Mouse (Mus musculus): ENCODE measurements at regions not wholly inside any gene's neighbourhood (a gene's known extent, or its start where the extent isn't known, plus 50 kb on each side); places are given as distances from the start of the nearest gene placed in this dataset.

DNA sequence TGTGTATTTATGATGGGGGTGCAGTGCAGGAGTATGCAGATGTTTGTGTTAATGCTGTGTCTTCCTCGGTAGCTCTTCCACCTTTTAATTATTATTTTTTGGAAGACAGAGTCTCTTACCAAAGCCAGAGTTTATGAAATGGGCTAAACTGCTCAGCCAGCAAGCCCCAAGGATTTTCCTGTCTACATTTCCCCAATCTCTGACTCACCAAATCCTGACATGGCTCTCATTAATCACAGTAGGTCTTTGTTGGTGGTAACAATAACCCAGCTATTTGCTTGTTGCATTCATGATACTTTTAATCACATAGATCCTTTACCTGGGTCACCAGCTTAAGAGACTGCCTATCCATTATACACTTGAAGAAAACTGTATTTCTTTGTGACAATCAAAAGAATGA, 427.8 kb upstream of the Rgma start:
- 83% methylated on average over 1 of the region's 1 CpGs for WGBS

GRCm38 (mm10) chr7:72948026-72948425, 427.3 kb upstream of the Rgma start:
- no peak overlapping the region for H3K9ac ChIP-seq (ENCODE audit: low read length)
- 48% methylated on average over 5 of the region's 5 CpGs for WGBS
- H3K4me2 ChIP-seq (ENCODE audit: low read length) = no peak overlapping the region
- H3K4me1 ChIP-seq (ENCODE audit: control insufficient read depth in 2 of 2, insufficient read depth in 2 of 2, low read length in 2 of 2) = no peaks in the 10 kb centered on the region
- no peak overlapping the region for H3K4me3 ChIP-seq (ENCODE audit: control insufficient read depth in 1 of 2, insufficient read depth in 1 of 2, low read depth in 1 of 2, low read length in 2 of 2)
- H3K27me3 ChIP-seq (ENCODE audit: control insufficient read depth, insufficient read depth, low read length) = no peaks in the 10 kb centered on the region
- no peak for ATAC-seq (ENCODE audit: insufficient number of reproducible peaks, insufficient read depth, low FRiP score, low read depth)
- H3K27ac ChIP-seq (replicated peaks in 1 of 2; ENCODE audit: control insufficient read depth in 1 of 2, insufficient read depth in 1 of 2, low read depth in 2 of 2, low read length in 2 of 2) = no peak overlapping the region
- H3K9me3 ChIP-seq (ENCODE audit: control insufficient read depth, low read length) = no peaks in the 10 kb centered on the region
- H3K36me3 ChIP-seq (ENCODE audit: control insufficient read depth, insufficient read depth, low read length) = no peaks in the 10 kb centered on the region

More for the DNA sequence above, 427.8 kb upstream of the Rgma start:
- no peaks in the 10 kb centered on the region for H3K36me3 ChIP-seq (ENCODE audit: control insufficient read depth, insufficient read depth, low read length)
- no peak overlapping the region for H3K9ac ChIP-seq (ENCODE audit: low read length)
- no peaks in the 10 kb centered on the region for H3K4me1 ChIP-seq (ENCODE audit: control insufficient read depth in 2 of 2, insufficient read depth in 2 of 2, low read length in 2 of 2)
- no peak for ATAC-seq (ENCODE audit: insufficient number of reproducible peaks, insufficient read depth, low FRiP score, low read depth)
- no peak overlapping the region for H3K4me2 ChIP-seq (ENCODE audit: low read length)
- no peak overlapping the region for H3K4me3 ChIP-seq (ENCODE audit: control insufficient read depth in 1 of 2, insufficient read depth in 1 of 2, low read depth in 1 of 2, low read length in 2 of 2)
- no peaks in the 10 kb centered on the region for H3K9me3 ChIP-seq (ENCODE audit: control insufficient read depth, low read length)
- no peak overlapping the region for H3K27ac ChIP-seq (replicated peaks in 1 of 2; ENCODE audit: control insufficient read depth in 1 of 2, insufficient read depth in 1 of 2, low read depth in 2 of 2, low read length in 2 of 2)
- no peaks in the 10 kb centered on the region for H3K27me3 ChIP-seq (ENCODE audit: control insufficient read depth, insufficient read depth, low read length)

GRCm38 (mm10) chr7:72948666-72949065, 426.6 kb upstream of the Rgma start:
- 42% methylated on average over 3 of the region's 3 CpGs for WGBS
- Histone ChIP-seq H3K4me1 (ENCODE audit: control insufficient read depth in 2 of 2, insufficient read depth in 2 of 2, low read length in 2 of 2) (no peaks in the 10 kb centered on the region), H3K36me3 (ENCODE audit: control insufficient read depth, insufficient read depth, low read length) (no peaks in the 10 kb centered on the region), H3K4me3 (ENCODE audit: control insufficient read depth in 1 of 2, insufficient read depth in 1 of 2, low read depth in 1 of 2, low read length in 2 of 2) (no peak overlapping the region), H3K27ac (replicated peaks in 1 of 2; ENCODE audit: control insufficient read depth in 1 of 2, insufficient read depth in 1 of 2, low read depth in 2 of 2, low read length in 2 of 2) (no peak overlapping the region), H3K27me3 (ENCODE audit: control insufficient read depth, insufficient read depth, low read length) (no peaks in the 10 kb centered on the region), H3K4me2 (ENCODE audit: low read length) (no peak overlapping the region), H3K9ac (ENCODE audit: low read length) (no peak overlapping the region), H3K9me3 (ENCODE audit: control insufficient read depth, low read length) (no peaks in the 10 kb centered on the region)
- no peak for ATAC-seq (ENCODE audit: insufficient number of reproducible peaks, insufficient read depth, low FRiP score, low read depth)

DNA sequence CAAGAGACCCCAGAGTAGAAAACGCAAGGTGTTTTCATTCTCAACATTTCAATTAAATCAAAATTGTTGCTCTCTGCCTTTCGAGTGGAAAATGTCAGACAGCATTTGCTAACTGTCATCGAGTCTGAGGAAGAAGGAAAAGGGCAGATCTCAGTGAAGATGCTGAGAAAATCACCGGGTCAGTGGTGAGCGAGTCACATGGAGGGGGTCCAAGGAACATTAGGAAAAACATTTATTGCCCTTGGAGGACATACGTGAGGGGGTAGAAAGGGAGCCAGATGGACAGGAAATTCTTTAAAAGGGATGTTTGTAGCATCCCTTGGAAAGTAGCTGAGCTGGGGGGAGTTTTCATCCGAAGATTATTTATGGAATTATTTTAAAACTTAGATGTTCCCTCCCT, 425.4 kb upstream of the Rgma start:
- WGBS = 53% methylated on average over 7 of the region's 7 CpGs

GRCm38 (mm10) chr7:72957674-72958073, 417.6 kb upstream of the Rgma start:
- no peaks in the 10 kb centered on the region for H3K27me3 ChIP-seq (ENCODE audit: control insufficient read depth, insufficient read depth, low read length)
- 73% methylated on average over 4 of the region's 4 CpGs for WGBS
- no peak for ATAC-seq (ENCODE audit: insufficient number of reproducible peaks, insufficient read depth, low FRiP score, low read depth)
- no peaks in the 10 kb centered on the region for H3K9me3 ChIP-seq (ENCODE audit: control insufficient read depth, low read length)
- H3K27ac ChIP-seq (replicated peaks in 1 of 2; ENCODE audit: control insufficient read depth in 1 of 2, insufficient read depth in 1 of 2, low read depth in 2 of 2, low read length in 2 of 2) = no peak overlapping the region
- no peak overlapping the region for H3K9ac ChIP-seq (ENCODE audit: low read length)
- no peak overlapping the region for H3K4me2 ChIP-seq (ENCODE audit: low read length)
- no peak overlapping the region for H3K4me3 ChIP-seq (ENCODE audit: control insufficient read depth in 1 of 2, insufficient read depth in 1 of 2, low read depth in 1 of 2, low read length in 2 of 2)
- no peaks in the 10 kb centered on the region for H3K4me1 ChIP-seq (ENCODE audit: control insufficient read depth in 2 of 2, insufficient read depth in 2 of 2, low read length in 2 of 2)
- no peaks in the 10 kb centered on the region for H3K36me3 ChIP-seq (ENCODE audit: control insufficient read depth, insufficient read depth, low read length)

More for the DNA sequence above, 425.4 kb upstream of the Rgma start:
- Histone ChIP-seq H3K27ac (replicated peaks in 1 of 2; ENCODE audit: control insufficient read depth in 1 of 2, insufficient read depth in 1 of 2, low read depth in 2 of 2, low read length in 2 of 2) (no peak overlapping the region), H3K4me2 (ENCODE audit: low read length) (no peak overlapping the region), H3K36me3 (ENCODE audit: control insufficient read depth, insufficient read depth, low read length) (no peaks in the 10 kb centered on the region), H3K4me1 (ENCODE audit: control insufficient read depth in 2 of 2, insufficient read depth in 2 of 2, low read length in 2 of 2) (no peaks in the 10 kb centered on the region), H3K9ac (ENCODE audit: low read length) (no peak overlapping the region), H3K9me3 (ENCODE audit: control insufficient read depth, low read length) (no peaks in the 10 kb centered on the region), H3K27me3 (ENCODE audit: control insufficient read depth, insufficient read depth, low read length) (no peaks in the 10 kb centered on the region), H3K4me3 (ENCODE audit: control insufficient read depth in 1 of 2, insufficient read depth in 1 of 2, low read depth in 1 of 2, low read length in 2 of 2) (no peak overlapping the region)
- ATAC-seq (ENCODE audit: insufficient number of reproducible peaks, insufficient read depth, low FRiP score, low read depth) = no peak

DNA sequence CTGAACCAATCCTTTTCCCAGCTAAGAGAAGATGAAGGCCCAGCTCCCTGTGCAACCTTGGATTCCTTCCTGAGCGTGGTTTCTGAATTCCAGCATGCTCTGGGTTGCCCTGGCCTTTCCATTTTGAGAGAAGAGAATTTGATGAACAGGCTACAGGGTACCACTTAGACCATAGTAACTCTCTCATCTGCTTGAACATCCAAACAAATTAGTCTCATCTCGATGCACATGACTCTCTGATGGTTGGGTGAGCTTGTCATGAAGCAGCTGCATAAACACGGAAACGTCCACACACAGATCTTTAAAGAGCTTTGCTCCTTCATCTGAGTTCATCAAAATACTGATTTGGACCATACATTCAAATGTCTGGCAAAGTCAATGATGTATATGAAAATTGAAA, 414.0 kb upstream of the Rgma start:
- H3K36me3 ChIP-seq (ENCODE audit: control insufficient read depth, insufficient read depth, low read length) = no peaks in the 10 kb centered on the region
- H3K4me1 ChIP-seq (ENCODE audit: control insufficient read depth in 2 of 2, insufficient read depth in 2 of 2, low read length in 2 of 2) = no peaks in the 10 kb centered on the region
- no peaks in the 10 kb centered on the region for H3K9me3 ChIP-seq (ENCODE audit: control insufficient read depth, low read length)
- whole genome bisulfite sequencing = 78% methylated on average over 4 of the region's 4 CpGs
- H3K9ac ChIP-seq (ENCODE audit: low read length) = no peak overlapping the region
- H3K27ac ChIP-seq (replicated peaks in 1 of 2; ENCODE audit: control insufficient read depth in 1 of 2, insufficient read depth in 1 of 2, low read depth in 2 of 2, low read length in 2 of 2) = no peak overlapping the region
- no peak for ATAC-seq (ENCODE audit: insufficient number of reproducible peaks, insufficient read depth, low FRiP score, low read depth)
- no peak overlapping the region for H3K4me3 ChIP-seq (ENCODE audit: control insufficient read depth in 1 of 2, insufficient read depth in 1 of 2, low read depth in 1 of 2, low read length in 2 of 2)
- H3K4me2 ChIP-seq (ENCODE audit: low read length) = no peak overlapping the region
- no peaks in the 10 kb centered on the region for H3K27me3 ChIP-seq (ENCODE audit: control insufficient read depth, insufficient read depth, low read length)

DNA sequence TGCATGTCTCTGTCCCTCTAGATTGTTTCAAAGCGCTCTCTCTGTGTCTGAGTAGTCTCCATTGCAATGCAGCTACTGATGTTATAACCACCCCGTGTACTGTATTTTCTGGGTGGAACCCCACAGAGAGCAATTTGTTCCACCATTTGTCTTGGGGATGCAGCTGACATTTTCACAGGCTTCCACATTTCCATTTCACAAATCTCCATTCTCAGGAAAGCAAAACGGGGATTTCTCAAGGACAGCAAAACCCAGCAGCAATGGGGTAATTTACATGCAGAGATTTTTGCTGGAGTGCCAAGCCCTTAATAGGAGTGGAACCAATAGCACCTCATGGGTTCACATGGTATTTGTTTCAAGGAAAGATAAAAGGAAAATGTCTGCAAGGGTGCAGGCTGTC, 412.5 kb upstream of the Rgma start:
- no peaks in the 10 kb centered on the region for H3K27me3 ChIP-seq (ENCODE audit: control insufficient read depth, insufficient read depth, low read length)
- H3K4me2 ChIP-seq (ENCODE audit: low read length) = no peak overlapping the region
- H3K4me1 ChIP-seq (ENCODE audit: control insufficient read depth in 2 of 2, insufficient read depth in 2 of 2, low read length in 2 of 2) = no peaks in the 10 kb centered on the region
- H3K27ac ChIP-seq (replicated peaks in 1 of 2; ENCODE audit: control insufficient read depth in 1 of 2, insufficient read depth in 1 of 2, low read depth in 2 of 2, low read length in 2 of 2) = no peak overlapping the region
- WGBS = 41% methylated on average over 3 of the region's 3 CpGs
- H3K4me3 ChIP-seq (ENCODE audit: control insufficient read depth in 1 of 2, insufficient read depth in 1 of 2, low read depth in 1 of 2, low read length in 2 of 2) = no peak overlapping the region
- H3K9me3 ChIP-seq (ENCODE audit: control insufficient read depth, low read length) = no peaks in the 10 kb centered on the region
- ATAC-seq (ENCODE audit: insufficient number of reproducible peaks, insufficient read depth, low FRiP score, low read depth) = no peak
- no peak overlapping the region for H3K9ac ChIP-seq (ENCODE audit: low read length)
- no peaks in the 10 kb centered on the region for H3K36me3 ChIP-seq (ENCODE audit: control insufficient read depth, insufficient read depth, low read length)

DNA sequence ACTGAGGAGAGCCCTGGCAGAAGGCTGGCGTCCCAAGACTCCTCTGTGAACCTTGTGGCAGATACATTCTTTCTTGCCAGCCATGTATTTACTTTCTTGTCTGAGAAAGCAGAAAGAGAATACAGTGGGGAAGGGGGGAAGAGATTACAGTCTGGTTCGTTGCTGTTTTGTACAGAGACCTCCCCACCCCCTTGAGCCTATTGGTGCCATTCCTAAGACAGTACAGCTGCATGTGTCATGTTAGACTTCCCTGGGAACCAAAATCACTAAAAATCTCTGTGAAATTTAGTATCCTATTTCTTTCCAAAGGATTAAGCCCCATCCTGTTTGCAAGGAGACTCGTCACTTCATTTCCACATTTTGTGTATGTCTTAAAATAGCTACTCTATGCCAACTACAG, 411.4 kb upstream of the Rgma start:
- no peaks in the 10 kb centered on the region for H3K36me3 ChIP-seq (ENCODE audit: control insufficient read depth, insufficient read depth, low read length)
- no peak overlapping the region for H3K27ac ChIP-seq (replicated peaks in 1 of 2; ENCODE audit: control insufficient read depth in 1 of 2, insufficient read depth in 1 of 2, low read depth in 2 of 2, low read length in 2 of 2)
- no peak overlapping the region for H3K4me2 ChIP-seq (ENCODE audit: low read length)
- H3K4me3 ChIP-seq (ENCODE audit: control insufficient read depth in 1 of 2, insufficient read depth in 1 of 2, low read depth in 1 of 2, low read length in 2 of 2) = no peak overlapping the region
- H3K27me3 ChIP-seq (ENCODE audit: control insufficient read depth, insufficient read depth, low read length) = no peaks in the 10 kb centered on the region
- H3K9me3 ChIP-seq (ENCODE audit: control insufficient read depth, low read length) = no peaks in the 10 kb centered on the region
- 69% methylated on average over 3 of the region's 3 CpGs for WGBS
- ATAC-seq (ENCODE audit: insufficient number of reproducible peaks, insufficient read depth, low FRiP score, low read depth) = no peak
- no peak overlapping the region for H3K9ac ChIP-seq (ENCODE audit: low read length)
- no peaks in the 10 kb centered on the region for H3K4me1 ChIP-seq (ENCODE audit: control insufficient read depth in 2 of 2, insufficient read depth in 2 of 2, low read length in 2 of 2)

Measured in heart, embryonic 14.5 days (tissue).